Mouse (Mus musculus): ENCODE results near the gene Acsl3. TPM values are rescaled to one million over a fixed set of nuclear protein-coding genes. Genes with fewer than 3 reads are reported as not detected.

Acsl3 gene
- polyA plus RNA-seq, 1 experiment from 2014 or later: 71.3 TPM

GRCm38 (mm10) chr1:78742198-78742597 is 84.6 kb downstream of the Acsl3 start:
- no peak for DNase-seq (ENCODE audit: low spot score)
- ATAC-seq (ENCODE audit: low read depth): no peak
- 87% methylated on average over 12 of the region's 12 CpGs for WGBS
- Histone ChIP-seq H3K4me2 (ENCODE audit: low read depth, low read length) (no peak overlapping the region), H3K4me3 (ENCODE audit: low read depth, low read length) (no peak overlapping the region), H3K27me3 (replicated peaks; ENCODE audit: control insufficient read depth, insufficient read depth, low read length) (no peaks in the 10 kb centered on the region), H3K9ac (ENCODE audit: low read depth, low read length) (no peak overlapping the region), H3K36me3 (ENCODE audit: control insufficient read depth, insufficient read depth, low read length) (no peaks in the 10 kb centered on the region), H3K9me3 (ENCODE audit: control insufficient read depth, low read length) (no peaks in the 10 kb centered on the region), H3K4me1 (ENCODE audit: control insufficient read depth, insufficient read depth, low read length) (no peaks in the 10 kb centered on the region), H3K27ac (replicated peaks; ENCODE audit: low read depth, low read length) (no peak overlapping the region)

GRCm38 (mm10) chr1:78743318-78743717 is 85.7 kb downstream of the Acsl3 start:
- no peak overlapping the region for H3K4me2 ChIP-seq (ENCODE audit: low read depth, low read length)
- H3K27ac ChIP-seq (replicated peaks; ENCODE audit: low read depth, low read length): no peak overlapping the region
- no peaks in the 10 kb centered on the region for H3K4me1 ChIP-seq (ENCODE audit: control insufficient read depth, insufficient read depth, low read length)
- no peak overlapping the region for H3K4me3 ChIP-seq (ENCODE audit: low read depth, low read length)
- H3K9ac ChIP-seq (ENCODE audit: low read depth, low read length): no peak overlapping the region
- 73% methylated on average over 4 of the region's 4 CpGs for WGBS
- ATAC-seq (ENCODE audit: low read depth) (no peak), DNase-seq (ENCODE audit: low spot score) (no peak)
- H3K9me3 ChIP-seq (ENCODE audit: control insufficient read depth, low read length): no peaks in the 10 kb centered on the region
- H3K27me3 ChIP-seq (replicated peaks; ENCODE audit: control insufficient read depth, insufficient read depth, low read length): no peaks in the 10 kb centered on the region
- no peaks in the 10 kb centered on the region for H3K36me3 ChIP-seq (ENCODE audit: control insufficient read depth, insufficient read depth, low read length)

GRCm38 (mm10) chr1:78745230-78745777 is 87.7 kb downstream of the Acsl3 start:
- H3K4me3 ChIP-seq (ENCODE audit: low read depth, low read length): no peak overlapping the region
- H3K9me3 ChIP-seq (ENCODE audit: control insufficient read depth, low read length): no peaks in the 10 kb centered on the region
- no peak overlapping the region; the same call in 1 of the 2 replicates for H3K27ac ChIP-seq (replicated peaks; ENCODE audit: low read depth, low read length)
- no peaks in the 10 kb centered on the region for H3K27me3 ChIP-seq (replicated peaks; ENCODE audit: control insufficient read depth, insufficient read depth, low read length)
- WGBS: 26% methylated on average over 5 of the region's 5 CpGs
- H3K4me2 ChIP-seq (ENCODE audit: low read depth, low read length): no peak overlapping the region
- no peaks in the 10 kb centered on the region for H3K36me3 ChIP-seq (ENCODE audit: control insufficient read depth, insufficient read depth, low read length)
- peak; percentile 76 for ATAC-seq (ENCODE audit: low read depth)
- H3K9ac ChIP-seq (ENCODE audit: low read depth, low read length): no peak overlapping the region
- H3K4me1 ChIP-seq (ENCODE audit: control insufficient read depth, insufficient read depth, low read length): no peaks in the 10 kb centered on the region
- DNase-seq (ENCODE audit: low spot score): peak; percentile 68

Other genes starting within 250 kb of the Acsl3 start
- 122 and 145 TPM in 2 replicates for gene Farsb, start 168.9 kb upstream of the Acsl3 start, polyA plus RNA-seq (2014; fragmentation: Nextera tagmentation; extraction: Ambion mirVana)
- 0.69 and 0.72 TPM in 2 replicates for gene Mogat1, start 146.8 kb upstream of the Acsl3 start, polyA plus RNA-seq (2014; fragmentation: Nextera tagmentation; extraction: Ambion mirVana)
- 0.40 and 0.73 TPM in 2 replicates for gene BC035947, start 145.7 kb upstream of the Acsl3 start, polyA plus RNA-seq (2014; fragmentation: Nextera tagmentation; extraction: Ambion mirVana)
- gene Utp14b, start 213 bp downstream of the Acsl3 start, polyA plus RNA-seq (2014; fragmentation: Nextera tagmentation; extraction: Ambion mirVana): 3.7 and 4.8 TPM in 2 replicates
- 16.4 and 22.5 TPM in 2 replicates for gene Kcne4, start 158.9 kb downstream of the Acsl3 start, polyA plus RNA-seq (2014; fragmentation: Nextera tagmentation; extraction: Ambion mirVana)

Measured in embryonic facial prominence, embryonic 14.5 days (tissue).